Mouse (Mus musculus) embryonic facial prominence, embryonic 11.5 days (tissue): ENCODE data around the gene Heatr6. TPM values are rescaled to one million over a fixed set of nuclear protein-coding genes. Genes with fewer than 3 reads are reported as not detected.

Experiments used
- ATAC-seq: fragments of 200-750 bp; cut with Nextera tagmentation; replicated peaks from 2 replicates; pipeline ENCODE4 v1.8.0; 2017; ENCODE audit warnings: low read depth; ENCODE audit not compliant: insufficient number of reproducible peaks, low FRiP score, low TSS enrichment
- DNase-seq: peaks from one replicate; pipeline ENCODE4 v3.0.0-alpha.2; 2015; ENCODE audit warnings: low spot score
- H3K27ac ChIP-seq: fragments of 300-500 bp; sonication (generic); replicated peaks from 2 replicates; pipeline ENCODE4 v1.5.1; 2014; ENCODE audit warnings: mild to moderate bottlenecking, low read depth, low read length, control low read depth
- H3K27me3 ChIP-seq: fragments of 300-500 bp; sonication (generic); 2 replicates; pipeline ENCODE4 v1.6.1; 2014; ENCODE audit warnings: mild to moderate bottlenecking, low read length, moderate library complexity, mixed read lengths; ENCODE audit not compliant: control insufficient read depth, insufficient read depth
- H3K36me3 ChIP-seq: fragments of 300-500 bp; sonication (generic); replicated peaks from 2 replicates; pipeline ENCODE4 v1.6.1; 2014; ENCODE audit warnings: low read depth, mild to moderate bottlenecking, low read length, moderate library complexity, mixed read lengths; ENCODE audit not compliant: control insufficient read depth, insufficient read depth
- H3K4me1 ChIP-seq: fragments of 300-500 bp; sonication (generic); 2 replicates; pipeline ENCODE4 v1.6.1; 2014; ENCODE audit warnings: low read length, mixed read lengths; ENCODE audit not compliant: control insufficient read depth, insufficient read depth
- H3K4me2 ChIP-seq: fragments of 300-500 bp; sonication (generic); 2 replicates; pipeline ENCODE4 v1.6.1; 2014; ENCODE audit warnings: low read depth, mild to moderate bottlenecking, control low read depth, low read length, moderate library complexity
- H3K4me3 ChIP-seq: fragments of 300-500 bp; sonication (generic); 2 replicates; pipeline ENCODE4 v1.5.1; 2014; ENCODE audit warnings: low read depth, low read length, control low read depth
- H3K9ac ChIP-seq: fragments of 300-500 bp; sonication (generic); replicated peaks from 2 replicates; pipeline ENCODE4 v1.6.1; 2014; ENCODE audit warnings: mild to moderate bottlenecking, control low read depth, low read length
- H3K9me3 ChIP-seq: fragments of 300-500 bp; sonication (generic); replicated peaks from 2 replicates; pipeline ENCODE4 v1.6.1; 2016; ENCODE audit warnings: mild to moderate bottlenecking, low read length, inconsistent platforms, mixed read lengths; ENCODE audit not compliant: control insufficient read depth
- WGBS: fragments of 180-500 bp; shearing (Covaris S2); extraction: QIAGEN DNeasy Blood & Tissue Kit; methylation state at CpG from one replicate; pipeline ENCODE4 v1.1.7; 2014; 5-methylcytosine and 5-hydroxymethylcytosine counted together
- polyA plus RNA-seq: library from polyadenylated mRNA; unstranded; fragments of >200 nt; fragmentation: Nextera tagmentation; extraction: Ambion mirVana; gene quantifications from 2 replicates; pipeline ENCODE4 v1.2.1, GENCODE M21; 2014

The Heatr6 gene
- polyA plus RNA-seq, 1 experiment from 2014 or later = 22.3 TPM

- H3K4me3 ChIP-seq = no peak overlapping the region
- WGBS = 74% methylated on average over 5 of the region's 5 CpGs
- H3K9ac ChIP-seq = no peak overlapping the region
- no peak for ATAC-seq
- no peaks in the 10 kb centered on the region for H3K27me3 ChIP-seq
- no peaks in the 10 kb centered on the region for H3K4me1 ChIP-seq
- no peaks in the 10 kb centered on the region for H3K9me3 ChIP-seq
- no peak overlapping the region for H3K27ac ChIP-seq
- H3K4me2 ChIP-seq = no peak overlapping the region
- DNase-seq = no peak
- no peaks in the 10 kb centered on the region for H3K36me3 ChIP-seq
Observed at GRCm38 (mm10) chr11:83741841-83742240, 11.7 kb upstream of the Heatr6 start.

GRCm38 (mm10) chr11:83742731-83743355 lies 10.7 kb upstream of the Heatr6 start:
- H3K9me3 ChIP-seq = no peaks in the 10 kb centered on the region
- no peak overlapping the region for H3K4me2 ChIP-seq
- DNase-seq (no peak), ATAC-seq (no peak)
- 73% methylated on average over 9 of the region's 9 CpGs for WGBS
- H3K27me3 ChIP-seq = no peaks in the 10 kb centered on the region; the same call in 1 of the 2 replicates
- H3K4me3 ChIP-seq = no peak overlapping the region
- H3K9ac ChIP-seq = no peak overlapping the region
- no peak overlapping the region for H3K27ac ChIP-seq
- H3K36me3 ChIP-seq = no peaks in the 10 kb centered on the region
- H3K4me1 ChIP-seq = no peaks in the 10 kb centered on the region

- no peak overlapping the region for H3K4me2 ChIP-seq
- H3K4me1 ChIP-seq = no peaks in the 10 kb centered on the region
- WGBS = 85% methylated on average over 3 of the region's 3 CpGs
- H3K27me3 ChIP-seq = no peaks in the 10 kb centered on the region; the same call in 1 of the 2 replicates
- H3K9ac ChIP-seq = no peak overlapping the region
- H3K27ac ChIP-seq = no peak overlapping the region
- H3K36me3 ChIP-seq = no peaks in the 10 kb centered on the region
- DNase-seq (no peak), ATAC-seq (no peak)
- no peaks in the 10 kb centered on the region for H3K9me3 ChIP-seq
- H3K4me3 ChIP-seq = no peak overlapping the region
Observed at GRCm38 (mm10) chr11:83743525-83743924, 10.0 kb upstream of the Heatr6 start.

- Histone ChIP-seq H3K4me3 (no peak overlapping the region), H3K9ac (no peak overlapping the region), H3K36me3 (no peaks in the 10 kb centered on the region), H3K27me3 (no peaks in the 10 kb centered on the region; the same call in 1 of the 2 replicates), H3K27ac (no peak overlapping the region), H3K4me1 (no peaks in the 10 kb centered on the region), H3K4me2 (no peak overlapping the region), H3K9me3 (no peaks in the 10 kb centered on the region)
- ATAC-seq = no peak
- no peak for DNase-seq
- 66% methylated on average over 4 of the region's 4 CpGs for WGBS
Observed at GRCm38 (mm10) chr11:83746152-83746551, 7.3 kb upstream of the Heatr6 start.

- no peaks in the 10 kb centered on the region; the same call in 1 of the 2 replicates for H3K27me3 ChIP-seq
- no peak within 1 kb of the TSS for H3K4me2 ChIP-seq
- DNase-seq = no peak
- no peak for ATAC-seq
- no peaks in the 10 kb centered on the region for H3K9me3 ChIP-seq
- WGBS = 77% methylated on average over 5 of the region's 5 CpGs
- no peak within 1 kb of the TSS for H3K27ac ChIP-seq
- H3K4me3 ChIP-seq = no peak within 1 kb of the TSS
- no peak within 1 kb of the TSS for H3K9ac ChIP-seq
- H3K36me3 ChIP-seq = no peaks in the 10 kb centered on the region
- H3K4me1 ChIP-seq = no peaks in the 10 kb centered on the region
Observed at GRCm38 (mm10) chr11:83746681-83747080, 6.8 kb upstream of the Heatr6 start, which contains the start of gene Wfdc21. Wfdc21 (plus strand) TSS chr11:83746940.

- Histone ChIP-seq H3K27me3 (no peaks in the 10 kb centered on the region; the same call in 1 of the 2 replicates), H3K27ac (no peak overlapping the region), H3K4me3 (no peak overlapping the region), H3K9me3 (no peaks in the 10 kb centered on the region), H3K36me3 (no peaks in the 10 kb centered on the region), H3K4me2 (no peak overlapping the region), H3K4me1 (no peaks in the 10 kb centered on the region), H3K9ac (no peak overlapping the region)
- no peak for DNase-seq
- no peak for ATAC-seq
- whole genome bisulfite sequencing = 68% methylated on average over 6 of the region's 6 CpGs
Observed at GRCm38 (mm10) chr11:83747376-83748265, 5.9 kb upstream of the Heatr6 start.

GRCm38 (mm10) chr11:83754227-83754626 lies 731 bp downstream of the Heatr6 start:
- H3K27ac ChIP-seq = peak overlapping the region; percentile 61; the same call in 1 of the 2 replicates
- no peaks in the 10 kb centered on the region; the same call in none of the 2 replicates for H3K36me3 ChIP-seq
- WGBS = 5% methylated on average over 8 of the region's 8 CpGs
- H3K27me3 ChIP-seq = no peaks in the 10 kb centered on the region
- no peaks in the 10 kb centered on the region for H3K4me1 ChIP-seq
- no peaks in the 10 kb centered on the region for H3K9me3 ChIP-seq
- ATAC-seq (no peak), DNase-seq (no peak)
- peak overlapping the region; percentile 71 for H3K4me2 ChIP-seq
- H3K4me3 ChIP-seq = peak overlapping the region; percentile 88
- H3K9ac ChIP-seq = peak overlapping the region; percentile 91

DNA sequence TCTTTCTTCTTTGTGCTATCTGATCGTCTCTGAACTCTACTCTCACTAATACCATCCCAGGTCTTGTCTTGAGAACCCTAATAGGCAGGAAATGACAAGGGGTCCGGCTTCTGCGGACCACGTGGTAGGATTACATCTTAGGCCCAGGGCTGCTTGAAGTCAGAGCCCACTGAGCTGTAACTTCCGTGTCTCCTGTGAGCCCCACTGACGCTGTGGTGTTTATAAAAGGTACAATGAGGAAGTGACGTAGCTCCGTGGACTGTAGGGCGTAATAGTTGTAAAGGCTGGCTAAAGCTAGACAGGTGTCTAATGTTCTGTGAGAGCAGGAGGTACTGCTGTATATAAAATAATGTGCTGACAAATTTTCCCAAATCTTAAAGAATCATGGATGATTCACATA lies 13.8 kb downstream of the Heatr6 start:
- DNase-seq (no peak), ATAC-seq (no peak)
- no peaks in the 10 kb centered on the region for H3K27me3 ChIP-seq
- no peak overlapping the region for H3K9ac ChIP-seq
- no peak overlapping the region for H3K4me2 ChIP-seq
- no peaks in the 10 kb centered on the region for H3K4me1 ChIP-seq
- no peaks in the 10 kb centered on the region for H3K9me3 ChIP-seq
- no peak overlapping the region for H3K27ac ChIP-seq
- WGBS = 92% methylated on average over 9 of the region's 9 CpGs
- peaks cover 17% of the 10 kb centered on the region for H3K36me3 ChIP-seq
- H3K4me3 ChIP-seq = no peak overlapping the region
